Mouse (Mus musculus): Measurements from ENCODE around the gene Lig1. TPM values are rescaled to one million over a fixed set of nuclear protein-coding genes. Genes with fewer than 3 reads are reported as not detected.

Lig1 gene
- total and polyA plus RNA-seq, 2 experiments from 2014 or later, result 11.9 to 41.7 TPM

DNA sequence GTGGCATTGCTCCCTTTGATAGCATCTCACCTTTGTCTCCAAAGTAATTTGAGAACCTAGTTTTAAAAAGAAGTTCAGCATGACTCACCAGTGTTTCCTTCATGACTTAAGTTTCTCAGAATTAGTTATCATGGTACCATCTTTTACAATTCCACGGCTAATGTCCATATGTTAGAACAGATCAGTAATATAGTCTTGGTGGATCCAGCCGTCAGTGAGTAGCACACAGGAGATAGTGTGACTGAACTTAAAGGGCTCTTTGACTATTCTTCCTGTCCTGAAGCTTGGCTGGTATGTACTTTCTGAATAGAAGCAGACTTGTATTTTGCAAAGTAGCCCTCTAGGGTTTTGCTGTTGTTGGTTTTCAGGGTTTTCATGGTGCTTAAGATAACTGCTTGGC, 32.3 kb downstream of the Lig1 start:
- no peak for ATAC-seq
- no peaks in the 10 kb centered on the region for H3K4me1 ChIP-seq (ENCODE audit: insufficient read depth, low read length)
- H3K9me3 ChIP-seq (ENCODE audit: low read length), result no peaks in the 10 kb centered on the region
- H3K27ac ChIP-seq, result no peak overlapping the region
- TF ChIP-seq CTCF (IDR thresholded peaks at IDR 0.05; ENCODE audit: low read depth), result no peak
- no peak overlapping the region for H3K4me2 ChIP-seq (ENCODE audit: low read depth, low read length)
- no peak overlapping the region for H3K4me3 ChIP-seq (ENCODE audit: low read length)
- 97% methylated on average over 2 of the region's 2 CpGs for WGBS
- no peaks in the 10 kb centered on the region for H3K27me3 ChIP-seq (ENCODE audit: insufficient read depth, low read length)
- H3K9ac ChIP-seq (replicated peaks; ENCODE audit: low read length), result no peak overlapping the region
- H3K36me3 ChIP-seq (ENCODE audit: insufficient read depth, low read length), result peaks cover 30% of the 10 kb centered on the region
- DNase-seq (ENCODE audit: low spot score), result no peak

GRCm38 (mm10) chr7:13310493-13311199, 33.6 kb downstream of the Lig1 start:
- Histone ChIP-seq H3K27me3 (ENCODE audit: insufficient read depth, low read length) (no peaks in the 10 kb centered on the region), H3K27ac (no peak overlapping the region), H3K36me3 (ENCODE audit: insufficient read depth, low read length) (peaks cover 20% of the 10 kb centered on the region; the same call in 1 of the 2 replicates), H3K4me3 (ENCODE audit: low read length) (no peak overlapping the region), H3K9ac (replicated peaks; ENCODE audit: low read length) (no peak overlapping the region), H3K9me3 (ENCODE audit: low read length) (no peaks in the 10 kb centered on the region), H3K4me2 (ENCODE audit: low read depth, low read length) (no peak overlapping the region), H3K4me1 (ENCODE audit: insufficient read depth, low read length) (no peaks in the 10 kb centered on the region)
- TF ChIP-seq CTCF (IDR thresholded peaks at IDR 0.05; ENCODE audit: low read depth), result no peak
- DNase-seq (ENCODE audit: low spot score) (no peak), ATAC-seq (no peak)
- WGBS, result 92% methylated on average over 6 of the region's 6 CpGs

DNA sequence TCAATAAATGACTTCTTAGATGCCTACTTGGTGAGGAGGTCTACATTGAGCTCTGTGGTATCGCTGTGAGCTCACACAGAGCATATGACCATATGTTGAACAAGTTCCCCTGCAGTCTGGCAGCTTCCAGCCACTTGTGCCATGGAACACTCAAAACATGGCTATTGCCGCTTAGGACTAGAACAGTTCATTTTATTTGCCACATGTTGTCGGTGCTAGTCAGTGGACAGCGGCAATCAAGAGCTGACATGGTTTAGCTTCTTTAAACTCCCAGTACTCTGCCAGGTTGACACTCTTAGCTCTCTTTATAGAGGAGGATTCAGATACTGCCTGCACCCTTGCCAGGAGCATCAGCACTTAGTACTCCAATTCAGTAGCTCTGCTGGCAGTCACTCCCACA, 34.3 kb downstream of the Lig1 start:
- 94% methylated on average over 4 of the region's 4 CpGs for WGBS
- Histone ChIP-seq H3K9me3 (ENCODE audit: low read length) (no peaks in the 10 kb centered on the region), H3K4me3 (ENCODE audit: low read length) (no peak overlapping the region), H3K27ac (no peak overlapping the region), H3K4me1 (ENCODE audit: insufficient read depth, low read length) (no peaks in the 10 kb centered on the region), H3K4me2 (ENCODE audit: low read depth, low read length) (no peak overlapping the region), H3K27me3 (ENCODE audit: insufficient read depth, low read length) (no peaks in the 10 kb centered on the region), H3K36me3 (ENCODE audit: insufficient read depth, low read length) (peaks cover 20% of the 10 kb centered on the region; the same call in 1 of the 2 replicates), H3K9ac (replicated peaks; ENCODE audit: low read length) (no peak overlapping the region)
- TF ChIP-seq CTCF (IDR thresholded peaks at IDR 0.05; ENCODE audit: low read depth), result no peak
- ATAC-seq (no peak), DNase-seq (ENCODE audit: low spot score) (no peak)

- Histone ChIP-seq H3K4me1 (ENCODE audit: insufficient read depth, low read length) (no peaks in the 10 kb centered on the region), H3K9ac (replicated peaks; ENCODE audit: low read length) (no peak overlapping the region), H3K4me3 (ENCODE audit: low read length) (no peak overlapping the region), H3K27me3 (ENCODE audit: insufficient read depth, low read length) (no peaks in the 10 kb centered on the region), H3K27ac (no peak overlapping the region), H3K36me3 (ENCODE audit: insufficient read depth, low read length) (peaks cover 16% of the 10 kb centered on the region; the same call in 1 of the 2 replicates), H3K9me3 (ENCODE audit: low read length) (no peaks in the 10 kb centered on the region), H3K4me2 (ENCODE audit: low read depth, low read length) (no peak overlapping the region)
- TF ChIP-seq CTCF (IDR thresholded peaks at IDR 0.05; ENCODE audit: low read depth), result no peak
- 67% methylated on average over 5 of the region's 5 CpGs for WGBS
- DNase-seq (ENCODE audit: low spot score) (peak; percentile 3), ATAC-seq (no peak)
These were observed 37.1 kb downstream of the Lig1 start for GRCm38 (mm10) chr7:13314095-13314597.

GRCm38 (mm10) chr7:13321424-13321823, 44.3 kb downstream of the Lig1 start:
- H3K36me3 ChIP-seq (ENCODE audit: insufficient read depth, low read length), result no peaks in the 10 kb centered on the region

GRCm38 (mm10) chr7:13324316-13324715, 47.2 kb downstream of the Lig1 start, which contains the start of gene Pla2g4c:
Gene Pla2g4c, plus strand, starts transcription at chr7:13324655.
- H3K36me3 ChIP-seq (ENCODE audit: insufficient read depth, low read length), result no peaks in the 10 kb centered on the region
- no peaks in the 10 kb centered on the region for H3K4me1 ChIP-seq (ENCODE audit: insufficient read depth, low read length)
- H3K4me2 ChIP-seq (ENCODE audit: low read depth, low read length), result no peak within 1 kb of the TSS
- no peaks in the 10 kb centered on the region for H3K9me3 ChIP-seq (ENCODE audit: low read length)
- no peak within 1 kb of the TSS for H3K9ac ChIP-seq (replicated peaks; ENCODE audit: low read length)
- 89% methylated on average over 2 of the region's 2 CpGs for WGBS
- no peak within 1 kb of the TSS for H3K4me3 ChIP-seq (ENCODE audit: low read length)
- ATAC-seq (no peak), DNase-seq (ENCODE audit: low spot score) (no peak)
- no peak within 1 kb of the TSS for H3K27ac ChIP-seq
- H3K27me3 ChIP-seq (ENCODE audit: insufficient read depth, low read length), result no peaks in the 10 kb centered on the region
- TF ChIP-seq CTCF (IDR thresholded peaks at IDR 0.05; ENCODE audit: low read depth), result no peak

More at GRCm38 (mm10) chr7:13321424-13321823, 44.3 kb downstream of the Lig1 start:
- TF ChIP-seq CTCF (IDR thresholded peaks at IDR 0.05; ENCODE audit: low read depth), result no peak
- H3K4me1 ChIP-seq (ENCODE audit: insufficient read depth, low read length), result no peaks in the 10 kb centered on the region
- H3K9me3 ChIP-seq (ENCODE audit: low read length), result no peaks in the 10 kb centered on the region
- no peak for DNase-seq (ENCODE audit: low spot score)
- no peak for ATAC-seq
- H3K4me2 ChIP-seq (ENCODE audit: low read depth, low read length), result no peak overlapping the region
- WGBS, result 90% methylated on average over 3 of the region's 3 CpGs
- no peaks in the 10 kb centered on the region for H3K27me3 ChIP-seq (ENCODE audit: insufficient read depth, low read length)
- no peak overlapping the region for H3K27ac ChIP-seq
- no peak overlapping the region for H3K9ac ChIP-seq (replicated peaks; ENCODE audit: low read length)
- H3K4me3 ChIP-seq (ENCODE audit: low read length), result no peak overlapping the region

DNA sequence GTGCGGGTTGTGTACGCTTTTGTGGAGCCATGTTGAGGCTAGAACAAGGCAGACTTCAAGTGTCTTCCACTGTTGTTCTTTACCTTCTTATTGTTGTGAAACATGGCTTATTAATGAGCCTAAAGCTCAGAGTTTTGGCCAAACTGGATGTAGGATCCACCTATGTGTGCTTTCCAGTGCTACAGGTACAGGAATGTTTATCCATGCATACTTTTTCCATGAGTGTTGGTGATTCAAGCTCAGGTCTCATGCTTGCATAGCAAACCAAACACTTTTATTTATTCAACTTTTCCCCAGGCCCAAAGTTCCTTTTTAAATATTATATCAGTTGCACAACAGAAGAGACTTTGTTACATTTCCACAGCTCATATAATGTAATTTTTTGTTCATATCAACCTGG, 53.5 kb downstream of the Lig1 start:
- Histone ChIP-seq H3K36me3 (ENCODE audit: insufficient read depth, low read length) (no peaks in the 10 kb centered on the region; the same call in 1 of the 2 replicates), H3K4me1 (ENCODE audit: insufficient read depth, low read length) (no peaks in the 10 kb centered on the region), H3K9me3 (ENCODE audit: low read length) (no peaks in the 10 kb centered on the region), H3K27me3 (ENCODE audit: insufficient read depth, low read length) (no peaks in the 10 kb centered on the region), H3K4me3 (ENCODE audit: low read length) (no peak overlapping the region), H3K27ac (no peak overlapping the region), H3K9ac (replicated peaks; ENCODE audit: low read length) (no peak overlapping the region), H3K4me2 (ENCODE audit: low read depth, low read length) (no peak overlapping the region)
- DNase-seq (ENCODE audit: low spot score), result no peak
- no peak for TF ChIP-seq CTCF (IDR thresholded peaks at IDR 0.05; ENCODE audit: low read depth)
- ATAC-seq, result no peak
- 100% methylated on average over 2 of the region's 2 CpGs for WGBS
